Mouse (Mus musculus) CD8-positive naive resting alpha-beta T cell, adult 2 months (primary cell): Measurements from ENCODE around the gene Ncs1.

ENCODE experiments used
- DNase-seq, 2 experiments: peaks; one replicate each; pipeline ENCODE4 v3.0.0; 2022; ENCODE audit warnings: low read depth in 2 of 2, low spot score in 2 of 2

The Ncs1 gene

GRCm38 (mm10) chr2:31244216-31244615 lies 1.4 kb upstream of the Ncs1 start:
- no peak for DNase-seq

GRCm38 (mm10) chr2:31245051-31245450 lies 572 bp upstream of the Ncs1 start:
- no peak for DNase-seq

- peak in 1 of 2 experiments; percentile 5 for DNase-seq
These were observed 788 bp downstream of the Ncs1 start for GRCm38 (mm10) chr2:31246251-31246971.

GRCm38 (mm10) chr2:31248856-31249255 lies 3.2 kb downstream of the Ncs1 start:
- DNase-seq: no peak

GRCm38 (mm10) chr2:31252167-31252566 lies 6.5 kb downstream of the Ncs1 start:
- DNase-seq: no peak

GRCm38 (mm10) chr2:31253463-31253862 lies 7.8 kb downstream of the Ncs1 start:
- DNase-seq: no peak

- no peak for DNase-seq
These were observed 9.2 kb downstream of the Ncs1 start for GRCm38 (mm10) chr2:31254806-31255205.

- peak; percentile 78 to 87 for DNase-seq
These were observed 10.6 kb downstream of the Ncs1 start for GRCm38 (mm10) chr2:31255952-31256938.

- no peak for DNase-seq
These were observed 11.5 kb downstream of the Ncs1 start for GRCm38 (mm10) chr2:31257096-31257495.

GRCm38 (mm10) chr2:31258609-31259366 lies 13.2 kb downstream of the Ncs1 start:
- DNase-seq: peak; percentile 29 to 50

GRCm38 (mm10) chr2:31259367-31259920 lies 13.8 kb downstream of the Ncs1 start:
- no peak for DNase-seq

GRCm38 (mm10) chr2:31260549-31260948 lies 14.9 kb downstream of the Ncs1 start:
- DNase-seq: no peak

GRCm38 (mm10) chr2:31263039-31263461 lies 17.4 kb downstream of the Ncs1 start:
- DNase-seq: no peak

GRCm38 (mm10) chr2:31263746-31264378 lies 18.2 kb downstream of the Ncs1 start:
- DNase-seq: no peak

- no peak for DNase-seq
These were observed 21.8 kb downstream of the Ncs1 start for GRCm38 (mm10) chr2:31267447-31267846.

- no peak for DNase-seq
These were observed 23.0 kb downstream of the Ncs1 start for GRCm38 (mm10) chr2:31268631-31269030.

GRCm38 (mm10) chr2:31269188-31269587 lies 23.6 kb downstream of the Ncs1 start:
- DNase-seq: no peak

GRCm38 (mm10) chr2:31269847-31270246 lies 24.2 kb downstream of the Ncs1 start:
- no peak for DNase-seq

- DNase-seq: no peak
These were observed 24.8 kb downstream of the Ncs1 start for GRCm38 (mm10) chr2:31270470-31270869.

GRCm38 (mm10) chr2:31271071-31271470 lies 25.4 kb downstream of the Ncs1 start:
- DNase-seq: no peak
